Mouse (Mus musculus) embryonic facial prominence, embryonic 12.5 days (tissue): ENCODE results near the gene C2. TPM values are rescaled to one million over a fixed set of nuclear protein-coding genes. Genes with fewer than 3 reads are reported as not detected.
A peak's percentile ranks its signal among the peaks of the same experiment; 100 is the strongest.

ENCODE experiments used
- ATAC-seq: fragments of 200-750 bp; cut with Nextera tagmentation; 2 replicates; pipeline ENCODE4 v1.8.0; 2017; ENCODE audit not compliant: insufficient number of reproducible peaks, insufficient read depth, low FRiP score, low TSS enrichment
- H3K27ac ChIP-seq: fragments of 300-500 bp; sonication (generic); 2 replicates; pipeline ENCODE4 v1.5.1; 2016; ENCODE audit warnings: mild to moderate bottlenecking
- H3K27me3 ChIP-seq: fragments of 300-500 bp; sonication (generic); 2 replicates; pipeline ENCODE4 v1.6.1; 2016; ENCODE audit warnings: mild to moderate bottlenecking, moderate library complexity
- H3K36me3 ChIP-seq: fragments of 300-500 bp; sonication (generic); 2 replicates; pipeline ENCODE4 v1.6.1; 2016; ENCODE audit warnings: mild to moderate bottlenecking
- H3K4me1 ChIP-seq: fragments of 300-500 bp; sonication (generic); 2 replicates; pipeline ENCODE4 v1.6.1; 2016
- H3K4me2 ChIP-seq: fragments of 300-500 bp; sonication (generic); replicated peaks from 2 replicates; pipeline ENCODE4 v1.6.1; 2016; ENCODE audit warnings: mild to moderate bottlenecking, moderate library complexity
- H3K4me3 ChIP-seq: fragments of 300-500 bp; sonication (generic); 2 replicates; pipeline ENCODE4 v1.5.1; 2016; ENCODE audit warnings: mild to moderate bottlenecking
- H3K9ac ChIP-seq: fragments of 300-500 bp; sonication (generic); 2 replicates; pipeline ENCODE4 v1.6.1; 2016; ENCODE audit warnings: mild to moderate bottlenecking, moderate library complexity
- H3K9me3 ChIP-seq: fragments of 300-500 bp; sonication (generic); 2 replicates; pipeline ENCODE4 v1.6.1; 2016; ENCODE audit warnings: mild to moderate bottlenecking, moderate library complexity
- WGBS: fragments of 180-500 bp; shearing (Covaris S2); methylation state at CpG from one replicate; pipeline ENCODE4 v1.1.7; 2016; 5-methylcytosine and 5-hydroxymethylcytosine counted together
- polyA plus RNA-seq: library from polyadenylated mRNA; unstranded; fragments of >200 nt; fragmentation: Nextera tagmentation; extraction: Ambion mirVana; gene quantifications from 2 replicates; pipeline ENCODE4 v1.2.1, GENCODE M21; 2016

The C2 gene
- polyA plus RNA-seq, 1 experiment from 2014 or later, result 1.2 TPM

DNA sequence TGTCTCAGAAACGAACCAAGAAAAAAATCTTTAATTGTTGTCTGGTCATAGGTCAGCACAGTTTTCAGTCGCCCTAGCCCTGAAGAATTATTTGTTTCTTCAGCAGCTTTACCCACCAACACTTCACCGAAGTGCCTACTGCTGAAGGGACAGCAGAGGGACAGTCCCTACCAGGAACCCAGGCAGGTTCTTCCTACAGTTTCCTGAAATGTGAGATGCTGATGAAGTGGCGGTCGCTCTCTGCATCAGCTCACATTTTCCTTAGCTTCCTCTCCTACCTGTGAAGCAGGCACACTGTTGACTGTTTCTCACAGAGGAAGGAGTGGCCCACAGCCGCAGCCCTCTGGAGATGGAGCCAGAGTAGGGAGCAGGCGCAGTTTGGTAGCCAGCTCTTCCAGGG is 32.1 kb downstream of the C2 start:
- no peaks in the 10 kb centered on the region for H3K9me3 ChIP-seq
- no peak overlapping the region for H3K27ac ChIP-seq
- no peak for ATAC-seq
- no peaks in the 10 kb centered on the region; the same call in 1 of the 2 replicates for H3K27me3 ChIP-seq
- WGBS, result 58% methylated on average over 7 of the region's 7 CpGs
- no peaks in the 10 kb centered on the region for H3K4me1 ChIP-seq
- no peak overlapping the region for H3K9ac ChIP-seq
- H3K36me3 ChIP-seq, result no peaks in the 10 kb centered on the region
- no peak overlapping the region for H3K4me2 ChIP-seq
- H3K4me3 ChIP-seq, result no peak overlapping the region

DNA sequence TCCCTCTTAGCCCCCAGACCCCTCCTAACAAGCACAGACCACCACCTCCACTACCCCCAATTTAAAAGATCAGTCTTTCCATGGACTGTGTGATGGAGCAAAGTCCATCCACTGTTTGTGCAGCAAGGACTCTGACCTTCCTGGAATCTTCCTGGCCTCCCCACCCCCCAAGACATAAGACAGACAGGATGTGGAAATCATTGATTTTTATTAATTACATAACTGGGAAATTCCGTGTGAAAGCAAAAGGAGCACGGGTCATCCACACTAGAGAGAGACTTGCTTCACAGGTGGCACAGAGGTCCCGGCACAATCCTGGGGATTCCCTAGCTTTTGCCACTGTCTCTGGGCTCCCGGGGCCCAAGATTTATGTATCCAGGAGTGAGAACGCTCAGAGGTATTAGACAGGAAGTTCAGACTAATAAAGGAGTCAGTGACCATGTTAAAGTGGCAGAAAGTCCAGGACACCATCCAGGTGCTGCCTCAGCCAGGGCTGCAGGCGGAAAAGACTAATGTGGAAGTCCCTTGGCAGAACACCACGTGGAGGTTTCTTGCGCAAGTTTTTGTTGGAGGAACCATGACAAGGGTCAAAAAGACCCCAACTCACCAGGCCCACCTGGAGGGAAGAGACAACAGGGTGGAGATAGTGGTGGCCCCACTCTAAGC is 35.5 kb downstream of the C2 start, which contains the start of gene Cfb:
TSS of gene Cfb (minus strand) at position 103 of the 666 bp plus-strand sequence.
- Histone ChIP-seq H3K4me3 (no peak within 1 kb of the TSS), H3K4me1 (no peaks in the 10 kb centered on the region), H3K36me3 (no peaks in the 10 kb centered on the region), H3K27me3 (no peaks in the 10 kb centered on the region), H3K9me3 (no peaks in the 10 kb centered on the region), H3K27ac (0 out of 2 replicates have a peak within 1 kb of the TSS, but pooled peaks have one; percentile 9), H3K9ac (no peak within 1 kb of the TSS), H3K4me2 (no peak within 1 kb of the TSS)
- WGBS, result 66% methylated on average over 8 of the region's 8 CpGs
- no peak for ATAC-seq

DNA sequence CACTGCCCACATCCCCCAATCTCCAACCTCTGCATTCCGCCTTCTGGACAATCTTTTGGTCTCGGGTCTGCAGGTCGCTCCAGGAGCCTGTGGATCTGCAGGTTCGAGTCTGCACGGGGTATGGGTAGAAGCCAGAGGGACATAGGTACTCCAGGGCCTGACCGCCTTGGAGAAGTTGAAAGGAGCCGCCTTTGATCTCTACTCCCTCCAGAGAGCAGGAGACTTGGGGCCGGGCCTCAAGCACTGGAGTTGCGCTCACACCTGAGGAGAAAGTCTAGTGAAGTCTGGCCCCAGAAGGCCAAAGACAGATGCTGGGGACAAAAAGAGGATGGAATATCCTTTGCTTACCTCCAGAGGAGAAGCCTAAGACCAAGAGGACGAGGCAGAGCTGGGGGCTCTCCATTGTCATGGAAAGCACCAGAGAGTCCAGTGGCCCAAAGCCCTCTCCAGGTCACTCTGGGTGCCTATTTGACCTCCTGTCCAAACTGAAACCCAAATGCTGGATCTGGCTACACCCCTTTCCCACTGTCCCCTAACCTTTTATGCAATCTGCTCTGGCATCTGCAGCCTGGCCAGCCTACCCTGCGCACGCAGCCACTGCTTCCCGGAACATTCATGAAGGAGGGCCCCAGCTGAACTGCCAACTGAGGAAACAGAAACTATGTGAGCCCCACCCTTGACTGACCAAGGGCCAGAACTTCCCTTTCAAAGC is 36.2 kb downstream of the C2 start:
- no peak overlapping the region for H3K4me2 ChIP-seq
- ATAC-seq, result no peak
- H3K4me3 ChIP-seq, result no peak overlapping the region
- 68% methylated on average over 13 of the region's 13 CpGs for WGBS
- no peaks in the 10 kb centered on the region for H3K27me3 ChIP-seq
- no peaks in the 10 kb centered on the region for H3K4me1 ChIP-seq
- no peaks in the 10 kb centered on the region for H3K9me3 ChIP-seq
- 0 out of 2 replicates have a peak overlapping the region, but pooled peaks have one; percentile 9 for H3K27ac ChIP-seq
- 0 out of 2 replicates have a peak, but pooled peaks cover 3% of the 10 kb centered on the region for H3K36me3 ChIP-seq
- H3K9ac ChIP-seq, result no peak overlapping the region

DNA sequence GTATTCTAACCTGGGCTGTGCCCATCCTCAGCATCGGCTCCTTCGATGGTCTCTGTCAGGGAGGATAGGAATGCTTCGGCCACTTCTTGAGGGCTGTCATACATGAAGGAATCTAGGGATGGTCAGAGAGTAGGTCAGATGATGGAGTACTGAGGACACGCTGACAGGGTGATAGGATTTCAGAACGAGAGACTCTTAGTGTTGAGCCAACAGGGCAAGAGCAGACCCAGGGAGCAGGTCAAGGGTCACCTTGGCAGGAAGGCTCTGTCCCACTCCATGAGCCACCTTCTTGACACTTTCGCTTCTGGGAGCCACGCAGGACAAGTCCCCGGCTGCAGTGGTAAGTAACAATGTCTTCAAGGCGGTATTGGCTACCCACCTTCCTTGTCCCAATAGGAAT is 37.6 kb downstream of the C2 start:
- 86% methylated on average over 9 of the region's 9 CpGs for WGBS
- Histone ChIP-seq H3K4me3 (no peak overlapping the region), H3K36me3 (peaks cover 13% of the 10 kb centered on the region), H3K4me1 (no peaks in the 10 kb centered on the region), H3K27ac (no peak overlapping the region), H3K4me2 (no peak overlapping the region), H3K27me3 (no peaks in the 10 kb centered on the region), H3K9me3 (no peaks in the 10 kb centered on the region), H3K9ac (no peak overlapping the region)
- ATAC-seq, result no peak

DNA sequence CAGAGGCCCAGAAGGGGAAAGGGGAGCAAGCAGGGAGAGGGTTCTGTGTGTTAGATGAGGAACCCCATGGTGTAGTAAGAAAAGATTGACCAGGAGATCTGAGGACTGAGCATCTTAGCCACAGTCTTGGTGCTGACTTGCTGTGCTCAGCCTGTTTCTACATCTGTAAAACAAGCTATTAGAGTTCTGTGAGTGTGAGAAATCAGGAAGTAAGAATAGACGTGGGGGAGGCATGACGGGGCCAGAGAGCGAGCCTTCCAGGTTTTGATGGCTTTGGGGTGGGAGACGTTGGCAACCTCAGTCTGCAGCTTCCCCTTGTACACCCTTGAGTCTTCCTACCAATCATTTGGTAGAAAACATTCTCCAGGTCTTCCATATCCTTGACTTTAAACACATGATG is 39.4 kb downstream of the C2 start:
- no peak for ATAC-seq
- no peak overlapping the region for H3K4me2 ChIP-seq
- no peak overlapping the region for H3K4me3 ChIP-seq
- H3K9ac ChIP-seq, result no peak overlapping the region
- no peaks in the 10 kb centered on the region for H3K4me1 ChIP-seq
- H3K36me3 ChIP-seq, result peaks cover 29% of the 10 kb centered on the region
- 0 out of 2 replicates have a peak overlapping the region, but pooled peaks have one; percentile 36 for H3K27ac ChIP-seq
- H3K27me3 ChIP-seq, result no peaks in the 10 kb centered on the region
- no peaks in the 10 kb centered on the region for H3K9me3 ChIP-seq
- 83% methylated on average over 4 of the region's 4 CpGs for WGBS

DNA sequence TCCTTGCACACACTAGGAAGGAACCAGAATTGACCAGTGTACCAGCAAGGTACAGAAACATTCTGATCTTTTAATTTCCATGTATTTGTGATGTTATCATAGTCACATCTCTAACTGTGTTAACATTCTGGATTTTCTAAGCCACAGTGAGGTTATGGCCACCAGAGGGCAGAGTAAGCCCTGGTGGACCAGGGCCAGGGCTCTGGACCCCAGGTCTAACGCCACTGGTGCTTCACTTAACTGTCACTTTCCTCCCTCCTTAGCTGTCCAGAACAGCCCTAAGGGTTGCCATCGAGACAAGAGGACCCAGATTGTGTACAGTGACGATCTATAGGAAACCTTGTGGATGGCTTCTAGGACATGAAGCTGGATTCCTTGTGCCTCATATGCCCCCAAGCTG is 42.2 kb downstream of the C2 start:
- no peaks in the 10 kb centered on the region for H3K27me3 ChIP-seq
- 38% methylated on average over 3 of the region's 3 CpGs for WGBS
- peaks cover 10% of the 10 kb centered on the region for H3K4me1 ChIP-seq
- ATAC-seq, result no peak
- peaks cover 43% of the 10 kb centered on the region for H3K36me3 ChIP-seq
- no peak overlapping the region for H3K4me3 ChIP-seq
- no peak overlapping the region for H3K9ac ChIP-seq
- H3K4me2 ChIP-seq, result no peak overlapping the region
- H3K27ac ChIP-seq, result no peak overlapping the region
- no peaks in the 10 kb centered on the region for H3K9me3 ChIP-seq

DNA sequence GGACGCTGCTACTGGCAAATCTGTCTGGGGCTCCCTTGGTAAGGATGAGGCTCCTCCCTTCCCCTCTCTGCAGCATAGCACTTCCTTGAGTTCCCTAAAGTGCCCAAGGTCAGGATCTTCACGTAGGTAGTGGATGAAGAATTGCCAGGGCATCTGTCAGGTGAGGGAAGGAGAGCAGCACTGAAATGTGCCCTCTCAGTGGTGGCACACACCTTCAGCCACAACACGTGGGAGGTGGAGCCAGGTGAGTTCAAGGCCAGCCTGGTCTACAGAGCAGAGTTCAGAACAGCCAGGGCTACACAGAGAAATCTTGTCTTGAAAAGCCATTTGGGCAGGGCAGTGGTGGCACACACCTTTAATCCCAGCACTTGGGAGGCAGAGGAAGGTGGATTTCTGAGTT is 43.3 kb downstream of the C2 start:
- H3K4me3 ChIP-seq, result no peak overlapping the region
- WGBS, result 75% methylated on average over 3 of the region's 3 CpGs
- no peak overlapping the region for H3K27ac ChIP-seq
- H3K9ac ChIP-seq, result no peak overlapping the region
- no peak overlapping the region for H3K4me2 ChIP-seq
- H3K9me3 ChIP-seq, result no peaks in the 10 kb centered on the region
- no peaks in the 10 kb centered on the region for H3K27me3 ChIP-seq
- no peak for ATAC-seq
- H3K36me3 ChIP-seq, result peaks cover 43% of the 10 kb centered on the region
- peaks cover 11% of the 10 kb centered on the region for H3K4me1 ChIP-seq

DNA sequence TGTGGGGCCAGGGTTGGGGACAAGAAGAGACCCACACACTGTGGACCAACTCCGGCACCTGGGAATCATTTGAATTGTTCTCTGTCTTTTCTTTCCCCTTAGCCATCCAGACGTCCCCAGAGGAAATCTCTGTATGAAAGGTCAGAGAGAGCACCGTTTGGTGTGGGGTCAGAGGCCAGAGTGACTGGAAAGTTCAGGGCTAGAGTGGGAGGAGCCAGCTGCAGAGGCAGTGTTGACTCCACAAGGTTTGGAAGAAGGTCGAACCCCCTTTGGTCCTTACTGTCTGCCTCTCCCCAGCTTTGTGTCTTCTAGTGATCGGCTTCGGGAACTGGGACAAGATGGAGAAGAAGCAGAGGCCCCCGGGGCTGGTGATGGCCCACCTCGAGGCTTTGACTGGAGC is 44.6 kb downstream of the C2 start:
- H3K4me2 ChIP-seq, result no peak overlapping the region
- peaks cover 43% of the 10 kb centered on the region for H3K36me3 ChIP-seq

DNA sequence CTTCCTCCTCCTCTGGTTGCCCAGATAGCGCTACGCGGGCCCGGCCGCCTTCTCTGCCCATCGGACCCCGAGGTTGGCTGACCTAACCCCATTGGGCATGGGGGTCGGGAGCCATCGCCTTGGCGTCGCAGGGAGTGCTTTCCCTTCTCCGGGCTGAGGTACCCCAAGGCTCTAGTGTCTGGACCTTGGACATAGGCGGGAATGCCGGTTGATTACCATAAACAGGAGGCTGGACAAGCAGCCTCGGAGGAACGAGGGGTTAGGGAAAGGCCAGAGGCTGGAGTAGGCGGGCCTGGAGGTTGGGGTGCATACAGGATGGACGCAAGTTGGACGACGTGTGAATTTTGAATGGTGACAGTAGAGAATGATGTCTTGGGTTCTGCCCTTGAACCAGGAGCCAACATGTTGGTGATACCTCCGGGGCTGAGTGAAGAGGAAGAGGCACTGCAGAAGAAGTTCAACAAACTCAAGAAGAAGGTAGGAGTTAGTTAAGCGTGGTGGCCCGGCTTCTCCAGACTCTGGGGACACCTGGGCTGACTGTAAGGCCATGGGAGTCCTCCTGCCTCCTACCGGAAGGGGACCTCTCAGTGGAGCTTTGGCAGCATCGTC is 47.4 kb downstream of the C2 start:
- H3K9me3 ChIP-seq, result no peaks in the 10 kb centered on the region
- H3K9ac ChIP-seq, result peak overlapping the region; percentile 70
- 2% methylated on average over 25 of the region's 25 CpGs for WGBS
- no peaks in the 10 kb centered on the region for H3K27me3 ChIP-seq
- H3K4me1 ChIP-seq, result peaks cover 17% of the 10 kb centered on the region
- H3K36me3 ChIP-seq, result peaks cover 56% of the 10 kb centered on the region
- H3K4me2 ChIP-seq, result peak overlapping the region; percentile 83
- ATAC-seq, result peak; percentile 16
- peak overlapping the region; percentile 61 for H3K4me3 ChIP-seq
- peak overlapping the region; percentile 24; the same call in 1 of the 2 replicates for H3K27ac ChIP-seq

More for the DNA sequence above, 44.6 kb downstream of the C2 start:
- H3K27me3 ChIP-seq, result no peaks in the 10 kb centered on the region
- ATAC-seq, result no peak
- no peak overlapping the region for H3K9ac ChIP-seq
- H3K4me1 ChIP-seq, result peaks cover 17% of the 10 kb centered on the region
- no peak overlapping the region for H3K27ac ChIP-seq
- no peaks in the 10 kb centered on the region for H3K9me3 ChIP-seq
- 56% methylated on average over 8 of the region's 8 CpGs for WGBS
- no peak overlapping the region for H3K4me3 ChIP-seq

DNA sequence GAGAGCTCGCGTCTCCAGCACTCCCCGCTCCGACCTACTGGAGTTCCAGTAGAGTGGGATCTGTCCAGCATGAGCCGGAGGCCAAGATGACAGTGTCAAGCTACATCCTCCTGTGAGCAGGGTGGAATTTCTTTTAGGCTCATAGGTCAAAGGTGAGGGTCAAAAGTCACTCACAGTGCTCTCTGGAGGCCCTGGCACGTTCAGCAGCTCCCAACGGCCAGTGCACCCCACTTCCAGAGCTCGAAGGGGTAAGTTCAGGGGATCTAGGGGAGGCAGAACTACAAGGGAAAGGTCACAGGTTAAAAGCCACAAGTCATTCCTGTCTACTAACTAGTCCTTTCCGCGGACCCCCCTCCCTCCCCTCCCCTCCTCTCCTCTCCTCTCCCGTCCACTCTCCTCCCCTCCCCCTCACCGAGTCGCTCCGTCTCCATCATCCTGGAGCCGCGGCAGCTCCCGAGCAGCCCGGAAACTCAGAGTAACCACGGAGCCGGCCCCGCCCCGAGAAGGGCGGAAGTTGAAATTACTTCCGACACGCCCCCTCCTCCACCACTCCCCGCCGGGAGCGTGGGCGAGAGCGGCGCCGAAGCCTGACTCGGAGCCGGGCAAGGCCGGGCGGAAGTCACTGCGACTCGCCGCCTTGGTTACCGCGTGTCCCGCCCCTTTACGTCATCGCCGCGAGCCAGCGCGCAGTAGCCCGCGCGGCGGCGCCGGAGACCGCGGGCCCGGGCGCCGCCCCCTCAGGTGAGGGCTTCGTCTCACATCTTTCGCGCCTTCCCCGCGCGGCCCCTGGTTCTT is 48.1 kb downstream of the C2 start, which contains the start of the genes Skiv2l and Nelfe:
TSS of gene Skiv2l (minus strand) at position 489 of the 795 bp plus-strand sequence.
TSS of gene Nelfe (plus strand) at position 670 of the 795 bp plus-strand sequence.
- H3K9ac ChIP-seq, result peak within 1 kb of the TSS; percentile 70
- H3K4me1 ChIP-seq, result peaks cover 17% of the 10 kb centered on the region
- no peaks in the 10 kb centered on the region for H3K27me3 ChIP-seq
- WGBS, result under 1% methylated on average over 61 of the region's 65 CpGs
- H3K9me3 ChIP-seq, result no peaks in the 10 kb centered on the region
- H3K27ac ChIP-seq, result peak within 1 kb of the TSS; percentile 24; the same call in 1 of the 2 replicates
- H3K36me3 ChIP-seq, result peaks cover 59% of the 10 kb centered on the region
- peak within 1 kb of the TSS; percentile 61 for H3K4me3 ChIP-seq
- ATAC-seq, result peak; percentile 94
- peak within 1 kb of the TSS; percentile 83 for H3K4me2 ChIP-seq

DNA sequence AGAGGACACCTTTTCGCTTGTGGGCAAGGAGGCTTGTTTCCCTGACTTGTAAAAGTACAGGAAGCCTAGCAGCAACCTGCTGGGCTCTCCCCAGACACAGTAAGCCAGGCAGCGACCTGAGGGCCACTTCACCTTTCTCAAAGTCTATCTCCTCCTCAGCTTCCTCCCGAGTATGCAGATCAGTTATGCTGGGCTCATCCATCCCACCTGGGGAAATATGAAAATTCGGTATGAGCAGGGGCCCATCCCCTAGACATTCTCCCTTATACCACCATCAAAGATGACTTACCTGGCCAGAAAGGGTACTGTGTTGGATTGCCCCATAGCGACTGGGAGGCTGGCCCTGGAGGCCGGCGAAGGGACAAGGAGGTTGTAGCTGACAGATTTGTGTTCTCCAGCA is 50.5 kb downstream of the C2 start:
- Histone ChIP-seq H3K27me3 (no peaks in the 10 kb centered on the region), H3K36me3 (peaks cover 58% of the 10 kb centered on the region), H3K27ac (no peak overlapping the region), H3K4me1 (peaks cover 17% of the 10 kb centered on the region), H3K9ac (no peak overlapping the region), H3K4me2 (no peak overlapping the region), H3K9me3 (no peaks in the 10 kb centered on the region), H3K4me3 (no peak overlapping the region)
- 90% methylated on average over 7 of the region's 7 CpGs for WGBS
- no peak for ATAC-seq
